Mouse (Mus musculus) right cerebral cortex, postnatal 36 days (tissue): ENCODE data around the gene Lad1.
A peak's percentile ranks its signal among the peaks of the same experiment; 100 is the strongest.

ENCODE experiments used
- DNase-seq, 2 experiments: peaks; one replicate each; pipeline ENCODE4 v3.0.0; 2022; ENCODE audit warnings: low spot score in 2 of 2, mixed read lengths in 1 of 2

Gene Lad1

DNA sequence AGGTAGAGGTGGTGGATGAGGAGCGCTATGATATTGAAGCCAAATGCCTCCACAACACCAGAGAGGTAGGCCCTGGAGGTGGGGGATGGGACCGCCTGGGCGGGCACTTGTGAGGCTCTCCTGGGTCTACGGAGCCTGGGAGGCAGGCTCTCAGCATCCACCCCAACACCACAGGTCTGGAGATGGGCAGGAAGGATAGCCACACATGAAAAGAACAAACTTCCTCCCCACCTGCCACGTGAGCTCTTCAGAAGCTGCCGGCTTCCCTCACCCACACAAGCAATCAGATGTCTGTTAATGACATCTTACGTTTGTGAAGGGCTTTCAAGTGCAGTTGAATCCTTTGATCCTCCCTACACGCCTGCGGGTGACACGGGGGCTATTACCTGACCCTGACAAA, 10.9 kb upstream of the Lad1 start:
- DNase-seq = no peak

DNA sequence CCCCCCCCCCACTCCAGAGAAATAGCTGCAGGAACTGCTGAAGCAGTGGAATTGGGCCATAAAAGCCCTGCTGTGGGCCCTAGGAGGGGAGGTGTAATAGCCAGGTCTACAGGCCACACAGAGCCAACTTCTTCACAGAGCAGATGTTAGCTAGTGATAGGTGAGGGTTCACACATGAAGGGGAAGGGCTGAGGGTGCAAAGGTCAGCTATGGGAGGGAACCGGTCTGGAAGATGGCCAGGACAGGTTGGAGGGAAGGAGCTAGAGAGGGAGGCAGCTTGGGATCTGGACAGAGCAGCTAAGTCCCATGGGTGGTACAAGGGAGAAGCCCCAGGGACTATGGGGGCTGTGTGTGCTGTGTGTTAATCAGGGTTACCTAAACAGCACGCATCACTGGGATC, 8.2 kb upstream of the Lad1 start:
- no peak for DNase-seq

DNA sequence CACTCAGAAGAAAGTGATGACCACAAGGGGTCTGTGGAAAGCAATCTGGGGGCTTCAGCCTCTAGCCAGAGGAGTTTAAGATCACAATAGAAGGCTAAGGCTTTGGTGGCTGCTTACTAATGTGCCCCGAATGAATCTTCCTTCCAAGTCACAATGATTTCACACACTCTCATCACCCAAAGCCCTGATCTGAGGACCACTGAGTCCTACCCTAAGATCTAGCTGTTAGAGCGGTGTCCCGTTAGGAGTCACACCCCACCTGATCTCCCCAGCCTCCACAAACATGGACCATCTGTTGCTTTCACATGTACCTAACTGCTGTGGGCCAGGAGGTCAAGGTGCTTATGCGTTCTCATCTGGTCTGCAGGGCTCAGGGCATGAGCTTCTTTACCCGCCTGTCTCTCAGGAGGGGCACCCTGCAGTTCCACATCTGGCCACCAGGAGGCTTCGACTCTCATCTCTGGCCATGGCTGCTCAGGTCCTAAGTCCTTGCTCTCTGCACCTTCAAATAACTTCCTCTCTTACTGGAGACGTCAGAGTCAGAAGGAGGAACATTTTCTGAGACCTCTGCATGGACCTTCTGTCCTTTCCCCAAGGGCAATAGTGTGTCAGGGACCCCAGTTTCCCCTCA, 7.3 kb upstream of the Lad1 start:
- DNase-seq = peak; percentile 51 to 67

DNA sequence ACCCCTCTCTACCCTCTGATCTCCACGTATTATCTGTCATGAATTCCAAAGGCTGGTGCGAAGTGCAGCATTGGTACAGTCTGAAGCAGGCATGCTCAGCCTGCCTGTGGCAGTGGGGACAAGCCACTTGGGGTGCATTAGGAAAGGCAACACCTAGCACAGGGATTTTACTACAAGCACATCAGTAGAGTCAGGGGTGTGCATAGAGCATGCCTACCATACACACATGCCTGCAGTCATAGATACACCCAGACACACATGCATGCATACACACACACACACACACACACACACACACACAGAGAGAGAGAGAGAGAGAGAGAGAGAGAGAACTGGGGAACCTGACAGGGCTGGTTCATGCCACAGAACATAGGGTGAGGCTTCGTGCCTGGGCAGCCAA, 6.2 kb upstream of the Lad1 start:
- DNase-seq = no peak

DNA sequence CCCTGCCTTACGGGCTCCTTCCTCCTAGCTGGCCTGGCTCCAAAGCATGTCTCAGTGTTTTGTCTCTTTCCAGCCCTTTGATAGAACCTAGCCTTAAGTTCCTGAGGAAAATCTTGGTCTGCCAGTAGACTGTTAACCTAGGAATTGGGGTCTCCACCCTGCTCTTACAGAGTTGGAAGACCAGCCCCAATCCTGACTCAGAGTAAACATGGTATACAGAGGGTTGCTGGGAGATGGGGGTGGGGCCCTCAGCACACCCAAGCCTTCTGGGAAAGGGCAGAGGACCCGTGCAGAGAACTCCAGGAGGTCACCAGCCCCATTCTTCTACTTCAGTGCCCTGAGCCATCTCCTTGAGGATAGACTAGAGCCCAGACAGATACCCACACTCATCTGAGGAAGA, 5.8 kb upstream of the Lad1 start:
- DNase-seq = no peak

DNA sequence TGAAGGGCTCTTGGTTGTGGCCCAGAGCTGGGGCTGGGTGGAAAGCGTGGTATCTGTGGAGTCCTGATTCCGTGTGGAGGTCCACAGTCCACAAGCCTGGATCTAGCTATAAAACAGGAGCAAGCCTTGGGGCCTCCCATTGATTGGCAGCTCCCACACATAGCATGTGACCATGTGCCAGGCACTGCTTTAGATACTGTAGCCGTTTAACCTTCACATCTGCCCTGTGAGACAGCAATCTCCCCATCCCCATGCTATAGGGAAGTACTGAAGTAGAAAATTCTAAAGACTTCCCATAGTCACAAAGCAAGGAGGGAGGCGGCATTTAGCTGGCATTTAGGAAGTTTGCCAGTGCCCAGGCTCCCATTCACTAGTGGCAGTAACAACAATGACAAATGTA, 5.3 kb upstream of the Lad1 start:
- DNase-seq = no peak

DNA sequence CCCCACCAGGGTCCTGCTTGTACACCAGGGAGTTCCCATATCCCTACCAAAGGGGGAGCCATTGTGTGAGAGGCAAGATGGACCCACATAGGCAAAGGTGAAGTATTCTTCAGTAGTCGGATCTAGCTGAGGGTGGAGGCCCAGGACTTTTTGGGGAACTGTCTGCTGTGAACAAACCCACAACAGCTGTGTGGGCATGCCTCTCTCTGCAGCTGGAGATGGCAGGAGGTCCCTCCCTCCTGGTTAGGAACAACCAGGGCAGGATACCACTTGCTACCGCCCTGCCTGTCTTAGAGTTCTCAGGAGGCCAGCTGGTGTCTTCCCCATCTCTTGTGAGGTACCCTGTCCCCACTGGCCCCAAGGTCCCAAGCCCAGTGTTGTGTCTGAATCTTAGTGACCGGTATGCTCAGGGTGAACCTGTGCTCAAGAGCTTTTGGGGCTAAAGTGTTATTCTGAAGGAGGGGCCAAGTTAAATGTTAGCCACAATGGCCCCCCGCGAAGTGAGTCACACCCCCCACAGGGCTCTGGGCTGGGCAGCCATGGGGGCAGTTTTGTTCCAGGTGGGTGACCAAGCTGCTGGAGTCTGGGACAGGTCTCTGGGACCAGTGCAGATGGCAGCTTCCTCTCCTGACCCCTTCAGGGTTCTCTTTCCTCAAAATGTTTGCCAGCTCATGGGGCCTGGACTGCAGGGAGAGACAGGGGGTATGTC, 4.6 kb upstream of the Lad1 start:
- no peak for DNase-seq

DNA sequence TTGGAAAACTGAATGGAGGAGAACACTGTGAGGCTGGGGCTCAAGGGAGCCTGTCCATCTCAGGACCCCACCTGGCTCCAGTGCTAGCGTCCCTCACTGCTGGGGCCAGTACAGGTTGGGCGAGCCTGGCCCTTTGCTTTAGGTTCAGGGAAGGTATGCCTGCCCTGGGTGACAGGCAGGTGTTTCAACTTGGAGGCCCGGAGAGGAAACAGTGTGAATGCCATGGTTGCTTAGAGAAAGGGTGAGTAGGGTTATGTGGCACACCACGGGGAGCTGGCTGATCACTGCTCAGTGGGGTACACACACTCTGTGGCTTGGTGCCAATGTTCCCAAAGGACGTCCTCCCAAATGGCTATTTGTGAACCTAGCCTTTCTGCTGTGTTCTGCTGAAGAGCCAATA, 3.9 kb upstream of the Lad1 start:
- DNase-seq = no peak

DNA sequence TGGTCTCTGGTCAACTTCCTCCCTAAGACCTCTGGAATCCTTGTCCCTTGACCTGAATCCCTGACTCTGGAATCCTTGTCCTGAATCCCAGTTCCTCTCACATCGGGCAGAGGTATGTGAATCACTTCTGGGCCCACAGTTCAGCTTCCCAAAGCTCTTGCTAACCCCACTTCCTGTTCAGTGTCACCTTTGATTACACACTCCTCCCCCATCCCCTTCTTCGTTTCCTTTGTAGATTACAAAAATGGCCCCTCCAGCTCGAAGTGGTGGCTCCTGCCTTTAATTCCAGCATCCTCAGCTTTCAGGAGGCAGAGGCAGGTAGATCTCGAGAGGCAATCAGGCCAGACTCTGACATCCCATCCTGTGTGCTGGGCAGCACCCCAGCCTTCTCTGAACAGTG, 803 bp upstream of the Lad1 start:
- DNase-seq = no peak

DNA sequence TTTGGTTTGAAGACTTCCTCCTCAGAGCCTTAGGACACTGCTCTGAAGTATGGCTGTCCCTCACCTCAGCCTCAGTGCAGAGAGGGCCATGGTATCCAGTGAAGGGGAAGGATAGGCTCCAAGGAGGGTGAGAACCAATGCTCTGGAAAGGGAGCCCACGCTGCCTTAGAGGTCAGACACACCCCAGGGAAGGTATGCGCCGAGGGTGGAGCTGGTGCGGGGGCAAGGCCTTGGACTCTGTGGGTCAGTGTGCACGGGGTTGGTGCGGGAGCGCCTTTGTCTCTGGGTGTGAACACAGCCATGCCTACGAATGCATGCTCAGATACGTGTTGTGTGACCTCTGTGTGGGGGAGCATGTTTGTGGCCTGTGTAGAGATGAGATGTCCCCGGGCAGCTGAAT, 1.7 kb downstream of the Lad1 start:
- no peak for DNase-seq

DNA sequence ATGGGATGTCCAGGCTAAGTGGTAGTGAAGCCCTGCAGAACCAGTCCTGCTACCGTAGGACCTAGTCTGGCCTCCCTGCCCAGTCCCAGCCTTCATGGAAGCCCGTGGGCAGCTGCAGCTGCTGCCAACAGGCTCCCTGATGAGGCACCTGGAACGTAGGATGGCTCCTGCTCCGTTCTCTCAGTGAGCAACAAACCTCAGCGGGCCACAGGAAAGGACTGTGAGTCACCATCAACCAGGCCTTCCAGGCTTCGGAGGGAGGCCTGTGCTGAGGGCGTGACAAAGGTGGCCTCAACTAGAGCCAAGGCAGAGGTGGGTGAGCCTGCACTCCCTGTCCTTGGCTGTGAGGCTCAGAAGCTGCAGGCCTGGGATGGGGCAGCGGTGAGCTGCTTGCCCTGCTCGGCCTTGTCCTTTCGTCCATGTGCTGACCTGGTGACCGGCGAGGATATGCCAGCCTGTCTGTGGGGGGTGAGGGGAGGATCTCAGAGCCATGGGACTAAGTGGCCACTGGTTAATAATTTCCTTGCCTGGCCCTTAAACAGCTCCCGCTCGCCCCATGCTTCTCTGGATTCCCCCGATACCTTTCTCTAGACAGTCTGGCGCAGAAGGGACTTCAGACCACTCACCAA, 2.5 kb downstream of the Lad1 start:
- no peak for DNase-seq

DNA sequence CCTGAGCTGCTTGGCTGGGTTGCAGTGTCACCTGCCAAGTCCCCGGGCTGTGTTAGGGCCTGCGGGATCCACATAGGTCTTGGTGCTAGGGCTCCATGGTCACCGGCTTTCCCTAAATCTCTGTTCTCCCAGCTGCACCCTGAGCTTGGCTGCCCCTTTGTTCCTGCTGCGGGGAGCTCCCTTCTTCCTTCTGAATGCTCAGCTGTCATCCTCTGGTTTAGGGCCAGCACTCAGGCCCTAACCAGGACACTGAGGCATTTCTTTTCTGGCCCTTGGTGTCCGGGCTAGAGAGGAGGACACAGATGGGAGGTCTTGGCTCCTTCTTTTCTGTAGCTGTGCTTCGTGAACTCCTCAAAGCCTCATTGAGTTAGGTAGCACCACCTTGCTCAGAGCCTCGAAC, 3.4 kb downstream of the Lad1 start:
- DNase-seq = no peak

DNA sequence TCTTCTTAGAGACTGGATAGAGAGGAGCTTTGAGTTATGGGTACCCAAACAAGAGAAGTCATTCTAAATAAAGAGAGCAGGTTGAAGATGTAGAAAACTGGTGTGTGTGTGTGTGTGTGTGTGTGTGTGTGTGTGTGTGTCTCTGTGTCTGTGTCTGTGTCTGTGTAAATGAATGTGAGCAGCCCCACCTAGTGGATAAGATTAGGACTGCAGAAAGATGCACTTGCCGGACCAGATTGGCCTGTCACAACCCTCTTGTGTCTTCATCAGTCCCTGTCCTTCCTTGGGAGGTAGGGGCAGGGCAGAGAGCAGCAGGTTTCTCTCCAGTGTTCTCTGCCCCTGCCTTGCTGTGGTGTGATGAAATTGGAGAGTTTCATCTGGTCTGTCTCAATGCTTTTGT, 10.5 kb downstream of the Lad1 start:
- DNase-seq = no peak

DNA sequence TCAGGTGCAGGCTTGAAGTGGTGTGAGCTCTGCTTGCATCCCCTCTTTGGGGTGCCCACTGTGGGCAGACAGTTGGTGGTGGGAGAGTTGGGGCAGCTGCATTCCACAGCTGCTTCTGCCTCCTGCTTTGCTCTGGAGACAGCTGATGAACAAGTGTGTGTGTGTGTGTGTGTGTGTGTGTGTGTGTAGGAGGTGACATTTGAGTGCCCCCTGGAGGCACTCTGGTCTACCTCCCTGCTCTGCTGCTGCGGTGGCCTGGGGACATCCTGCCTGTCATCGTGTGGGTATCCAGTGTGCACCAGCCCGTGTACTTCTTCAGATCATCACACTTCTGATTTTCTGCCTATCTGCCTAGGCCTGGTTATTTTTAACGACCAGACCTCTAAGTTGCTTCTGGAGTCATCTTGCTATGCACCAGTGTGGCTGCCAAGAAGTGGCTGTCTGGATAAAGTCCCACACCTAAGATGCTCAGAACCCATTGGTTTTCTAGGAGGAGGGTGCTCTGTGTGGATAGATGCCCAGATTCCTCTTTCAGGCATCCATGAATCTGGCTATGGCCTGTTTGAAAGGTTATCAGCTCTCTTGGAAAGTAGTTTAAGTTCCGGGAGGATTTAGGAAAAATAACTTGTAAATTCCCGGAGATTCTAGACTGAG, 15.9 kb downstream of the Lad1 start:
- no peak for DNase-seq

DNA sequence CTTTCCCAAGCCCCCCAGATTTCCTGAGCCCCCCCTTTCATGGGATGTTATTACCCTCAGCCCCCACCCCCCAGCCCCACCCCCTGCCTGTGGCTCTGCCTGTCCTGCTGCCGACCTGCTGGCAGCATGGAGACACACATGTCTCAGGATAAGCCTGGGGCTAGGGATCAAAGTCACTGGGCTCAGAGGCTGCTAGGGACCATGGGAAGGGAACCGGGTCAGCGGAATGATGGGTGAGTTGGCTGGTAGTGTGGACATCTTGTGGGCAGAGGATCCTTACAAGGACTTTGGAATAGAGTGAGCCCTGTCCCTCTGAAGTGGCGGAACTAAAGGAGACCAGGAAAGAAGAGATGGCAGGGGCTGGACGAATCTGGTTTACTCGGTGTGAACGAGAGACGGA, 16.6 kb downstream of the Lad1 start:
- DNase-seq = no peak

DNA sequence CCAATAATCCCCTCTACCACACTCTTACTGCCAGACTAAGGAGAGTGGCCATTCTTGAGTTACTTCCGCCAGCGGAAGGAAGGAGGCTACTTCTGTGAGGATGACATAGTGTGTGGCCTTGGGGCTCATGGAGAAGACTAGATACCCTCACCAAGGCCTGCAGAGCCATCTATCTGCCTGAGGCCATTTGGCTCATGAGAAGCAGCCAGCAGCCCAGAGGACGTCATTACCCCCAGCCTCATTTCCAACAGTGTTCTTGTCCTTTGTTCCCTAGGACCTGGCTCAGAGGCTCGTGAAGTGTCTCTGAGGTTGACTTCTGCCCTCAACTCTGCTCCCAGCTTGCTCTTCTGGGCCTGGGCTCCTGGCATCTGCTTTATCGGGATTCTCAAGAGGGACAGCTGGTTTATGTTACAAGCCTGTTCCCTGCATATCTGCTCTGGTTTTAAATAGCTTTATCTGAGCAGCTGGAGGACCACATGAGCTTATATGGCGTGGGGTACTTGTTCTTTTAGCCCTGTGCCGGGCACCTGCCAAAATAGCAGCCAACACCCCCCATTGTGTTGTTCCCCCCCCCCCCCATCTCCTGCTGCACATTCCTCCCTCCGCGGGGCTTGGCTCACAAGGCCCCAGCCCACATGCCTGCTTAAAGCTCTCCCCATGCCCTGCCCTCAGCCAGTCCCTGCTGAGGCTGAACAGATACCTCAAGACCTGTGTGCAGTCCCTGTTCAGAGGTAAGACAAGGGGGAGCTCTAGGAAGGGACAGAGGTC, 17.5 kb downstream of the Lad1 start, which contains the start of gene Tnnt2:
Tnnt2 (plus strand) TSS at position 639 of the 768 bp plus-strand sequence.
- no peak for DNase-seq

DNA sequence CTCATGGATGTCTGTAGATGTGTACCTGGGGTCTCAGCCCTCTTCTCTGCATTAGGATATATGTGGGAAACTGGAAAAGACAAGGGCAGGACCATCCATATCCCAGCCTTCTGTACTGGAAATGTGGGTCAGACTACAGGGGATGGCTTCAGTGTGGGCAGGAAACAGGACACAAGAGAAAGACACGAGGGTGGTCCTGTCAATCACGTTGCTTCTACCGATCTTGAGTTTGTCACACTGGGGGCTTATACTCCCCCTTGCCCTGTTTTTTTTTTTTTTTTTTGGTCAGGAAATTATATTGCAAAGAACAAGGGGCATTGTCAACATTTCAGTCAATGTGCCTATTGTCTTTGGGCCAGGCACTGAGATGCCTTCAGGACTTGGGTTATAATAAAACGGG, 20.2 kb downstream of the Lad1 start:
- no peak for DNase-seq

DNA sequence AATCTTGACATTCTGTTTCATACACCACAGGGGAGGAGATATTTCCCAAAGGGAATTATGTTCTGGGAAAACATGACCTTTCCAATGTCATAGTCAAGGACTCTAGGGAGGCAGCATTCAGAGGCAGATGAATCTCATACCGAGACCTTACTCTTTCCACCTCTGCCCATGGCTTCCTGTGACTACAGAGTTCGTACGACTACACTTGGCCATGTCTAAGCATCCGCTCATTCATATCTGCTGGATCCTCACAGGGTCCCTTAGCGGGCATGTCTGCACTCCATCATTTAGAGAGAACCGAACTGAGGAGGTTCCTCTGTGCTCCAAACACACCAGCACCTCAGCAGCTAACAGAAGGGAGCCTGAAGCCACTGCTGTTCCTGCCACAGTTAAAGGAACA, 20.7 kb downstream of the Lad1 start:
- no peak for DNase-seq

DNA sequence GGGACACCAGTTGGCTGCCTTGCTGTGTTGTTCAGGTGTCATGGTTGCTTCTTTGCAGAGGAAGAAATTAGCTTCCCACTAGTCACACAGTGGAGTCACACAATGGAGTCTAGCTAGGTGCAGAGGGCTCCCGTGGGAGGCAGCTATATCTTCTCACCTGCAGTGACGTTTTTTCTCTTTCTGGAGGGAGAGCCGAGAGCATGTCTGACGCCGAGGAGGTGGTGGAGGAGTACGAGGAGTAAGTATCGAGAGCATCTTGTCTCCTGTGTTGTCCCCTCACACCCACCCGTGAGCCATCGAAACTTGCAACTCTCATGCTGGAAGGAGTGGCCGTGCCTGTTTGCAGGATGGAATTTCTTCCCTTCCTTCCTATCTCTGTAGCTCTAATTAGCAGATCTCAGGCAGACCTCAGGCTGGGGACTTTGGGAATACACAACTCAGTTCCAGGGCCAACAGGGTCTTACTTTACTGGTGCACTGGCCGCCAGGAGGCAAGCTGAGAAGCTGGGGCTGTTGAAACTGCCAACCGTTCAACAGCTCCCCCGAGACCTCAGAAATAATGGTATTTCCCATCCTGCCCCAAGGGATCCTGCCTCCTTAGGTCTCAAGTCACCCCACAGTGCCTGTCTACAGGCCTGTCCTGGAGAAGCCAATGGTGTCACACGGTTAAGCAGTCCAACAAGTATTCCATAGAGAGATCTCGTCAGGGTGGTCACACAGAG, 22.4 kb downstream of the Lad1 start:
- peak in 1 of 2 experiments; percentile 39 for DNase-seq

DNA sequence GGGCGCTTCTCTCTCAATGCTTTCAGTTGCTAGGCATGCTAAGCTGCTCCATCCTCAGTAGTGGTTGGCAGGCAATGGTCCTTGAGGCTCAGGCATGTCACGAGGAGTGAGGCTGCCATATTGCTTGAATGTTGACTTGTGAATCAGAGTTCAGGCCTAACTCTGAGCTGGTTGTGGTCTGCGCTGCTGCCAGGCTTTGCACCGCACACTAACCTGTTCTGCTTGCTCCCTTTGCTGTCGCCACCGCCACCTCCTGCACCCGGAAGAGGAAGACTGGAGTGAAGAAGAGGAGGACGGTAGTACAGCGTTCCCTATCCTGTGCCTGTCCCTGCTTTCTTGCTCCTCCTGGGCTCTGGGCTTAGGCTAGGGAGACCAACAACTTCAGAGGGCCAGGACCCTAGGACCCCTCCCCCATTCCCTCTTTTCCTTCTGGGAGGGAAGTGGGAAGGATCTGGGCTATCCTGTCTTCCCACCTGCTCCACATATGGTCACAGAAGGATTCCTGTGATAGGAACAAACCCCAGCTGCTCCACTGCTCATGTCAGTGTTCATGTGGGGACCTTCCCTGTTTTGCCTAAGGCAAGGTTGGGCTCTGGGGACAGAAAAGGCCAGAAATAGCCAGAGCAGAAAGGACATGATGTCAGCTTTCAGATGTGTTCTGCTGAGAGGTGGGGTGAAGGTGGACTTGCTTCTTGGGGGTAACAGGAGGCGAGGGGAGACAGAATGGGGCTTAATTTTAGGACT, 25.3 kb downstream of the Lad1 start:
- no peak for DNase-seq

DNA sequence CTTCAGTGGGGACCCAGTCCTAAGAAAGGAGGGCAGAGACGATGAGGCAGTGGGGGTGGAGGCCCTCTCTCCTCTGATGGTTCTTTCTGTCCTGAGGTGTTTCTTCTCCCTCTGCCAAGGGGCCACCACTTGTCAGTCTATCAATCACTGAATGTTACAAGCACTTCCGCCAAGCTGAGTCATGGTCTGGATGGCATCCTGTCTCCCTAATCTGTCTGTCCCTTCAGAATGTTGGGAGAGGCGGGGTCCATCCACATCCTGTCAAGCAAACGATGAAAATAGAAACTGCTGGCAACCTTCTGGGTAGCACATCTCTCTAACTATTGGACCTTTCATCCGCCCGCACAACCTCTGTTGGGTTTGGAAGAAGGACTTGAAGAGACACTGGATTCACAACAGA, 26.1 kb downstream of the Lad1 start:
- DNase-seq = no peak
